9 mouse cellular contexts compared by ENCODE assay signal in the genomic region with DNA sequence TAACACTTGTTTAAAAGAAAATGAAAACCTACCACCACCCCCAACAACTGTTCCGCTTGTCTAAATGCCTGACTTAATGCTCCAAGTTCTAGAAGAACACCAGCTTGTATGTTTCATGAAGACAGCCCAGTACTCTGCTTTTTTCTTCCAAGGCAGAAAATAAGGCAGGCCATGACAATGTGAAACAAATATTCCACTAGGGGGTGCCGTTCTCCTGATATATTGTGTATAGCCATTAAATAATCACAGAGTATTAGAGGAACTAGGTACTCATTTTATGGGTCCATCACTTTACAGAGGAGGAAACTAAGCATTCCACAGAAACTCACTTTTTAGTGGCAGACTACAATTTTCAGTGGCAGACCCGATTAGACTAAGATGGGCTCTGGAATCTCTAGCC. TPM values are rescaled to one million over a fixed set of nuclear protein-coding genes. Genes with fewer than 3 reads are reported as not detected.
DNase-seq lines count a peak whose midpoint lies in the region; ATAC-seq and TF ChIP-seq lines count a peak whose summit lies in the region.
"Had no signal": no experiment of that assay in that cellular context is flagged by ENCODE, and none has a peak within 500 bp of the region (broad histone marks: within the 10 kb centered on the region; RNA-seq: fewer than 3 reads in every experiment).

No protein-coding gene starts in this region.

- intact Hi-C loops in left cerebral cortex, postnatal 25 days (cut with DNase I) = loop anchor here (2.0 kb wide), 2 partner anchors 28 to 140 kb away; partner anchors contain the start of gene Tmed10

- H3K9me3 ChIP-seq in G1E (replicated peaks) = no peaks in the 10 kb centered on the region
- no peaks in the 10 kb centered on the region for H3K9me3 ChIP-seq in hindbrain, embryonic 12.5 days (replicated peaks)
- H3K9me3 ChIP-seq in neural tube, embryonic 13.5 days = no peaks in the 10 kb centered on the region
- H3K9me3 ChIP-seq: embryonic facial prominence, embryonic 13.5 days had no signal

- H3K27me3 ChIP-seq in G1E (ENCODE audit: insufficient read depth, low read length) = no peaks in the 10 kb centered on the region
- H3K27me3 ChIP-seq in hindbrain, embryonic 12.5 days = no peaks in the 10 kb centered on the region
- no peaks in the 10 kb centered on the region for H3K27me3 ChIP-seq in neural tube, embryonic 13.5 days
- H3K27me3 ChIP-seq: embryonic facial prominence, embryonic 13.5 days had no signal

- no peak for ATAC-seq in G1E (ENCODE audit: extremely low read depth, insufficient number of reproducible peaks, low FRiP score, poor library complexity, severe bottlenecking)
- peak; percentile 44; the same call in 1 of the 2 replicates for ATAC-seq in hindbrain, embryonic 12.5 days (ENCODE audit: low FRiP score)
- 0 out of 2 replicates have a peak, but pooled peaks have one; percentile 12 for ATAC-seq in neural tube, embryonic 13.5 days (ENCODE audit: low read depth)

- H3K36me3 ChIP-seq in G1E (replicated peaks) = peaks cover 90% of the 10 kb centered on the region
- peaks cover 37% of the 10 kb centered on the region for H3K36me3 ChIP-seq in hindbrain, embryonic 12.5 days
- peaks cover 37% of the 10 kb centered on the region for H3K36me3 ChIP-seq in neural tube, embryonic 13.5 days

- peak; percentile 22 to 86 for DNase-seq in layer of hippocampus, adult 18-20 months (ENCODE audit: low spot score in 2 of 2)
- no peak for DNase-seq in layer of hippocampus, postnatal 25 days (ENCODE audit: extremely low spot score in 1 of 2, low spot score in 1 of 2)
- no peak for DNase-seq in G1E (ENCODE audit: low spot score)
- DNase-seq in cerebellum, postnatal 10 days = peak; percentile 75 to 92
- peak; percentile 65 to 71 for DNase-seq in left cerebral cortex, postnatal 25 days (ENCODE audit: low spot score in 2 of 2)
- no peak for DNase-seq in gastrocnemius, adult 8-10 months (ENCODE audit: low spot score in 2 of 2)

- H3K9ac ChIP-seq in hindbrain, embryonic 12.5 days = no peak overlapping the region
- H3K9ac ChIP-seq in neural tube, embryonic 13.5 days = no peak overlapping the region
- H3K9ac ChIP-seq: embryonic facial prominence, embryonic 13.5 days had no signal

- no peak overlapping the region for H3K27ac ChIP-seq in hindbrain, embryonic 12.5 days
- no peak overlapping the region for H3K27ac ChIP-seq in neural tube, embryonic 13.5 days (replicated peaks)
- H3K27ac ChIP-seq: embryonic facial prominence, embryonic 13.5 days had no signal

- WGBS in hindbrain, embryonic 12.5 days = 57% methylated on average over 3 of the region's 3 CpGs
- 67% methylated on average over 3 of the region's 3 CpGs for WGBS in neural tube, embryonic 13.5 days

- H3K4me2 ChIP-seq in hindbrain, embryonic 12.5 days (replicated peaks) = no peak overlapping the region
- no peak overlapping the region for H3K4me2 ChIP-seq in neural tube, embryonic 13.5 days
- H3K4me2 ChIP-seq: embryonic facial prominence, embryonic 13.5 days had no signal

- peaks cover 13% of the 10 kb centered on the region for H3K4me1 ChIP-seq in G1E (ENCODE audit: insufficient read depth, low read depth, low read length)
- H3K4me1 ChIP-seq in hindbrain, embryonic 12.5 days = peaks cover 5% of the 10 kb centered on the region; the same call in 1 of the 2 replicates
- peaks cover 8% of the 10 kb centered on the region for H3K4me1 ChIP-seq in neural tube, embryonic 13.5 days (replicated peaks)

- H3K4me3 ChIP-seq in G1E (ENCODE audit: low read depth, low read length) = no peak overlapping the region
- H3K4me3 ChIP-seq in hindbrain, embryonic 12.5 days = no peak overlapping the region
- no peak overlapping the region for H3K4me3 ChIP-seq in neural tube, embryonic 13.5 days
- H3K4me3 ChIP-seq: embryonic facial prominence, embryonic 13.5 days had no signal

- TF ChIP-seq CTCF in G1E (IDR thresholded peaks at IDR 0.05; ENCODE audit: low read depth, low read length) = peak; percentile 17; the same call in 1 of the 2 replicates

RNA-seq across cellular contexts. Expression of gene Nek9, which starts 7.2 kb away (rescaled TPM):
- 10 to 100 TPM; 34.1 to 35.2 TPM for total RNA-seq in layer of hippocampus, adult 18-20 months (2021)
- total RNA-seq in layer of hippocampus, postnatal 25 days (2021) = 10 to 100 TPM; 31.8 to 31.9 TPM
- total RNA-seq in G1E (2014; fragmentation: Nextera tagmentation) = 126 TPM in 2 replicates
- 59.1 and 62.9 TPM in 2 replicates for total RNA-seq in G1E (2017)
- 30.3 and 30.5 TPM in 2 replicates for polyA plus RNA-seq in G1E (2012)
- polyA plus RNA-seq in hindbrain, embryonic 12.5 days (2016; fragmentation: Nextera tagmentation; extraction: Ambion mirVana) = 26.7 and 28.2 TPM in 2 replicates
- 10 to 100 TPM; 27.8 to 29.6 TPM for total RNA-seq in left cerebral cortex, postnatal 25 days (2021)
- 14.7 and 15.2 TPM in 2 replicates for polyA plus RNA-seq in neural tube, embryonic 13.5 days (2015; fragmentation: Nextera tagmentation; extraction: Ambion mirVana)
- total RNA-seq in gastrocnemius, adult 8-10 months (2022) = 100 to 1,000 TPM; 114 to 164 (median 126) TPM

RNA-seq across cellular contexts. Expression of gene Tmed10, which starts 28.3 kb away (rescaled TPM):
- 100 to 1,000 TPM; 164 to 170 TPM for total RNA-seq in layer of hippocampus, adult 18-20 months (2021)
- 100 to 1,000 TPM; 162 TPM for total RNA-seq in layer of hippocampus, postnatal 25 days (2021)
- total RNA-seq in G1E (2014; fragmentation: Nextera tagmentation) (286 and 322 TPM in 2 replicates), G1E (2017) (61.7 and 85.4 TPM in 2 replicates)
- 255 and 271 TPM in 2 replicates for polyA plus RNA-seq in G1E (2012)
- polyA plus RNA-seq in hindbrain, embryonic 12.5 days (2016; fragmentation: Nextera tagmentation; extraction: Ambion mirVana) = 238 and 247 TPM in 2 replicates
- total RNA-seq in left cerebral cortex, postnatal 25 days (2021) = 100 to 1,000 TPM; 164 to 171 TPM
- polyA plus RNA-seq in neural tube, embryonic 13.5 days (2015; fragmentation: Nextera tagmentation; extraction: Ambion mirVana) = 231 TPM in 2 replicates
- total RNA-seq in gastrocnemius, adult 8-10 months (2022) = 100 to 1,000 TPM; 108 to 122 (median 116) TPM

RNA-seq across cellular contexts. Expression of gene Zc2hc1c, which starts 58.0 kb away (rescaled TPM):
- 1 to 10 TPM; 1.1 to 1.4 TPM for total RNA-seq in layer of hippocampus, adult 18-20 months (2021)
- total RNA-seq in layer of hippocampus, postnatal 25 days (2021) = under 1 TPM; 0.89 TPM
- total RNA-seq in G1E (2014; fragmentation: Nextera tagmentation) (not detected in 2 replicates), G1E (2017) (1.2 and 1.3 TPM in 2 replicates)
- polyA plus RNA-seq in G1E (2012) = 0.03 and 0.04 TPM in 2 replicates
- 1.3 and 1.4 TPM in 2 replicates for polyA plus RNA-seq in hindbrain, embryonic 12.5 days (2016; fragmentation: Nextera tagmentation; extraction: Ambion mirVana)
- 1 to 10 TPM; 1.9 to 2.0 TPM for total RNA-seq in left cerebral cortex, postnatal 25 days (2021)
- polyA plus RNA-seq in neural tube, embryonic 13.5 days (2015; fragmentation: Nextera tagmentation; extraction: Ambion mirVana) = 1.1 and 1.2 TPM in 2 replicates
- 1 to 10 TPM; 1.6 to 2.2 (median 1.8) TPM for total RNA-seq in gastrocnemius, adult 8-10 months (2022)

RNA-seq across cellular contexts. Expression of gene Acyp1, which starts 58.1 kb away (rescaled TPM):
- 10 to 100 TPM; 34.4 to 36.0 TPM for total RNA-seq in layer of hippocampus, adult 18-20 months (2021)
- total RNA-seq in layer of hippocampus, postnatal 25 days (2021) = 10 to 100 TPM; 34.3 to 37.7 TPM
- total RNA-seq in G1E (2014; fragmentation: Nextera tagmentation) = 57.0 and 57.3 TPM in 2 replicates
- total RNA-seq in G1E (2017) = 285 and 291 TPM in 2 replicates
- polyA plus RNA-seq in G1E (2012) = 97.7 and 127 TPM in 2 replicates
- polyA plus RNA-seq in hindbrain, embryonic 12.5 days (2016; fragmentation: Nextera tagmentation; extraction: Ambion mirVana) = 62.2 and 67.9 TPM in 2 replicates
- total RNA-seq in left cerebral cortex, postnatal 25 days (2021) = 10 to 100 TPM; 31.6 to 35.9 TPM
- 66.1 and 74.5 TPM in 2 replicates for polyA plus RNA-seq in neural tube, embryonic 13.5 days (2015; fragmentation: Nextera tagmentation; extraction: Ambion mirVana)
- total RNA-seq in gastrocnemius, adult 8-10 months (2022) = 10 to 100 TPM; 53.5 to 69.6 (median 58.9) TPM

Comparison
In these comparisons a context has a peak if more than half of its experiments do, and no peak if none do; other contexts are left out.
1. DNase-seq: peak in layer of hippocampus, adult 18-20 months (2 of 2), cerebellum, postnatal 10 days (2 of 2) and left cerebral cortex, postnatal 25 days (2 of 2); none in layer of hippocampus, postnatal 25 days (0 of 2), G1E (single experiment) and gastrocnemius, adult 8-10 months (0 of 2).